Mouse (Mus musculus) kidney, postnatal 0 days (tissue): ENCODE measurements around the gene Tbc1d16. TPM values are rescaled to one million over a fixed set of nuclear protein-coding genes. Genes with fewer than 3 reads are reported as not detected.
A peak's percentile ranks its signal among the peaks of the same experiment; 100 is the strongest.

Source experiments
- ATAC-seq: fragments of 200-750 bp; cut with Nextera tagmentation; replicated peaks from 2 replicates; pipeline ENCODE4 v1.8.0; 2017; ENCODE audit warnings: low read depth, moderate number of reproducible peaks, moderate TSS enrichment, moderate library complexity; ENCODE audit not compliant: low FRiP score
- DNase-seq: peaks from one replicate; pipeline ENCODE4 v3.0.0-alpha.2; 2016; ENCODE audit warnings: low spot score
- H3K27ac ChIP-seq: fragments of 300-500 bp; sonication (generic); 2 replicates; pipeline ENCODE4 v1.5.1; 2014; ENCODE audit warnings: mild to moderate bottlenecking
- H3K27me3 ChIP-seq: fragments of 300-500 bp; sonication (generic); 2 replicates; pipeline ENCODE4 v1.6.1; 2014; ENCODE audit warnings: low read length, mixed read lengths; ENCODE audit not compliant: insufficient read depth
- H3K36me3 ChIP-seq: fragments of 300-500 bp; sonication (generic); 2 replicates; pipeline ENCODE4 v1.6.1; 2014; ENCODE audit warnings: low read length, mixed read lengths; ENCODE audit not compliant: insufficient read depth
- H3K4me1 ChIP-seq: fragments of 300-500 bp; sonication (generic); replicated peaks from 2 replicates; pipeline ENCODE4 v1.6.1; 2014; ENCODE audit warnings: antibody characterized with exemption, low read length, mixed read lengths; ENCODE audit not compliant: insufficient read depth
- H3K4me2 ChIP-seq: fragments of 300-500 bp; sonication (generic); 2 replicates; pipeline ENCODE4 v1.6.1; 2014; ENCODE audit warnings: mild to moderate bottlenecking, low read length, moderate library complexity, mixed read lengths
- H3K4me3 ChIP-seq: fragments of 300-500 bp; sonication (generic); replicated peaks from 2 replicates; pipeline ENCODE4 v1.5.1; 2014; ENCODE audit warnings: low read depth, low read length
- H3K9ac ChIP-seq: fragments of 300-500 bp; sonication (generic); 2 replicates; pipeline ENCODE4 v1.6.1; 2014; ENCODE audit warnings: low read depth, low read length
- H3K9me3 ChIP-seq: fragments of 300-500 bp; sonication (generic); replicated peaks from 2 replicates; pipeline ENCODE4 v1.6.1; 2016; ENCODE audit warnings: low read length, inconsistent platforms, mixed read lengths
- CTCF ChIP-seq: IDR thresholded peaks from 2 replicates; pipeline ENCODE4 v1.5.1; 2016; ENCODE audit warnings: antibody characterized with exemption, low read depth, mild to moderate bottlenecking, moderate library complexity
- WGBS: fragments of 180-500 bp; shearing (Covaris S2); extraction: QIAGEN DNeasy Blood & Tissue Kit; methylation state at CpG from one replicate; pipeline ENCODE4 v1.1.7; 2014; 5-methylcytosine and 5-hydroxymethylcytosine counted together
- polyA plus RNA-seq: library from polyadenylated mRNA; unstranded; fragments of >200 nt; fragmentation: Nextera tagmentation; extraction: Ambion mirVana; gene quantifications from 2 replicates; pipeline ENCODE4 v1.2.1, GENCODE M21; 2015

Tbc1d16 gene
- polyA plus RNA-seq, 1 experiment from 2014 or later: 9.2 TPM

DNA sequence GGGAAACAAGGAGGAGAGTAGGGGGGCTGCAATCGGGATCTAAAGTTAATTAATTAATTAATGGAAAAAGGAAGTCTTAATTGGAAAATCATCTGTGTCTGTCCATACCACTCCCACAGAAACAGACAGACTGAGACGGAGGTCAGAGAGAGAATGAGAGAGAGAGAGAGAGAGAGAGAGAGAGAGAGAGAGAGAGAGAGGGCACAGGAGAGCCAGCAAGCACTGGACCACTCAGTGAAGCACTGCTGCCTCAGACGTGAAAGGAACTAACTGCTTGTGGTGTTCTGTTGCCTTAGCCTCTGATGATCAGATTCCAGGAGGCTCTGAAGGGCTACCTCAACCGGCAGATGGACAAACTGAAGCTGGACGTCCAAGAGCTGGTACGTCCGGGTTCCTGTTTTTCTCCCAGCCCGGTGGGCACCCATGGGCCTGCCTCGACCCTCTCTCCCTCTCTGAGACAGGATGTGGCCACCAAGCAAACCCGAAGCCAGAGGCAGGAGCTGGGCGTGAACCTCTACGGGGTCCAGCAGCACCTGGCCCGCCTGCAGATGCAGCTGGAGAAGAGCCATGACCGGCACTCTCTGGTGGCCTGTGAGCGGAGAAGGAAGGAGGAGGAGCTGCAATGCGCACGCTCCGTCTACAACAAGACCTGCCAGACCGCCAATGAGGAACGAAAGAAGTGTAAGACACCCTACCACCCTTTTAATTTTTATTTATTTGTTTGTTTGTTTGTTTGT, 9.4 kb upstream of the Tbc1d16 start:
- Histone ChIP-seq H3K27ac (no peak overlapping the region), H3K4me1 (0 out of 2 replicates have a peak, but pooled peaks cover 9% of the 10 kb centered on the region), H3K9ac (no peak overlapping the region), H3K9me3 (no peaks in the 10 kb centered on the region), H3K4me3 (0 out of 2 replicates have a peak overlapping the region, but pooled peaks have one; percentile 16), H3K27me3 (no peaks in the 10 kb centered on the region), H3K36me3 (no peaks in the 10 kb centered on the region), H3K4me2 (peak overlapping the region; percentile 54)
- 26% methylated on average over 20 of the region's 20 CpGs for WGBS
- TF ChIP-seq CTCF: no peak
- ATAC-seq (0 out of 2 replicates have a peak, but pooled peaks have one; percentile 27), DNase-seq (peak; percentile 53)

- Histone ChIP-seq H3K4me1 (0 out of 2 replicates have a peak, but pooled peaks cover 9% of the 10 kb centered on the region), H3K27ac (no peak overlapping the region), H3K9ac (no peak overlapping the region), H3K9me3 (no peaks in the 10 kb centered on the region), H3K27me3 (no peaks in the 10 kb centered on the region), H3K4me3 (no peak overlapping the region), H3K4me2 (no peak overlapping the region), H3K36me3 (no peaks in the 10 kb centered on the region)
- TF ChIP-seq CTCF: no peak
- WGBS: 55% methylated on average over 3 of the region's 3 CpGs
- DNase-seq: no peak
- ATAC-seq: no peak
Measured at GRCm38 (mm10) chr11:119237007-119237406, 8.7 kb upstream of the Tbc1d16 start.

DNA sequence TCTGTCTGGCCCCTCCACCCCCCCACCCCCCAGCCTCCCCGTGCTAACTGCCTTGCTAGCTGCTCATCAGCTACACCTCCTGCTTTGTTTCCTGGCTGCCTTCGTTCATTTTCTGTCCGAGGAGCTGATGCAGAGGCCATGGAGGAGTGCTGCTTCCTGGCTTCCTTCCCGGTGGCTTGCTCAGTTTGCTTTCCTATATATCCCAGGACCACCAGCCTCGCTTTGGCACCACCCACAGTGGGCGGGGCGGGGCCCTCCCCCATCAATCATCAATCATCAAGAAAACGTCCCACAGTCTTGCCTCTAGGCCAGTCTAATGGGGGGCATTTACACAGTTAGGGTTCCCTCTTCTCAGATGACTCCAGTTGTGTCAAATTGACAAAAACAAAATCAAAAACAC, 8.1 kb upstream of the Tbc1d16 start:
- Histone ChIP-seq H3K27me3 (no peaks in the 10 kb centered on the region), H3K9me3 (no peaks in the 10 kb centered on the region), H3K27ac (no peak overlapping the region), H3K9ac (no peak overlapping the region), H3K4me2 (no peak overlapping the region), H3K36me3 (no peaks in the 10 kb centered on the region), H3K4me3 (no peak overlapping the region), H3K4me1 (0 out of 2 replicates have a peak, but pooled peaks cover 9% of the 10 kb centered on the region)
- ATAC-seq: no peak
- WGBS: 30% methylated on average over 8 of the region's 8 CpGs
- DNase-seq: no peak
- no peak for TF ChIP-seq CTCF

DNA sequence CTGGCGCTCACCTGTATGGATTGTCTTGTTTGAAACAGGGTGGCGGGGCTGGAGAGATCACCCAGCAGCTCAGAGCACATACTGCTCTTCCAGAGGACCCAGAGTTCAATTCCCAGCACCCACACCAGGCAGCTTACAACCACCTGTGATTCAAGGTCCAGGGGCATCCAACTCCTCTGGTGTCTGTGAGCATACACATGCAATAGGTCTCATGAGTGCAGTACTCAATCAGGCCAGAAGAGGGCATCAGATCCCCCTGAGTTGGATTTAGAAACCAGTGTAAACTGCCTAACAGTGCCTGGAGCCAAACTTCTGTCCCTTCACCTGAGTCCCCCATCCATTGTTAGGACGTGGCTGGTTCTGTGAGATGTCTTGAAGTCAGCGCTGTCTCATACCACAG, 7.3 kb upstream of the Tbc1d16 start:
- 82% methylated on average over 4 of the region's 4 CpGs for WGBS
- H3K9me3 ChIP-seq: no peaks in the 10 kb centered on the region
- no peak overlapping the region for H3K9ac ChIP-seq
- H3K27ac ChIP-seq: no peak overlapping the region
- H3K36me3 ChIP-seq: no peaks in the 10 kb centered on the region
- ATAC-seq: no peak
- no peak overlapping the region for H3K4me3 ChIP-seq
- no peaks in the 10 kb centered on the region for H3K27me3 ChIP-seq
- H3K4me2 ChIP-seq: no peak overlapping the region
- H3K4me1 ChIP-seq: 0 out of 2 replicates have a peak, but pooled peaks cover 9% of the 10 kb centered on the region
- DNase-seq: peak; percentile 64
- peak; percentile 83 for TF ChIP-seq CTCF

DNA sequence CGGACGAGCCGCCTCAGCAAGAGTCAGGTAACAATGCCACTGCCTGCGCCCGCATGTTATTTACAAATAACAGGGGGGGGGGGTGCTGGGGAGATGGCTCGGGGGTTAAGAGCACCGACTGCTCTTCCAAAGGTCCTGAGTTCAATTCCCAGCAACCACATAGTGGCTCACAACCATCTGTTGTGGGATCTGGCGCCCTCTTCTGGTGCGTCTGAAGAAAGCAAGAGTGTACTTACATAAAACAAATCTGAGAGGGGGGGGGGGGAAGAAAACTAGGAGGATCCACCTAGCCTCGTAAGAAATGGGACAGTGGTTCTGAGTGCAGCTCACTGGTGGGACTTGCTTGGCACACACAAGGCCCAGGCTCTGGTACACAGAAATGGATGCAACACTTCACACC, 6.5 kb upstream of the Tbc1d16 start:
- no peak overlapping the region for H3K9ac ChIP-seq
- H3K4me1 ChIP-seq: 0 out of 2 replicates have a peak, but pooled peaks cover 9% of the 10 kb centered on the region
- 97% methylated on average over 10 of the region's 10 CpGs for WGBS
- no peaks in the 10 kb centered on the region for H3K9me3 ChIP-seq
- no peak overlapping the region for H3K4me3 ChIP-seq
- no peak for DNase-seq
- no peak overlapping the region for H3K4me2 ChIP-seq
- TF ChIP-seq CTCF: peak; percentile 24; the same call in 1 of the 2 replicates
- H3K27me3 ChIP-seq: no peaks in the 10 kb centered on the region
- H3K27ac ChIP-seq: no peak overlapping the region
- no peak for ATAC-seq
- H3K36me3 ChIP-seq: no peaks in the 10 kb centered on the region

GRCm38 (mm10) chr11:119228846-119229626, 737 bp upstream of the Tbc1d16 start:
- peak overlapping the region; percentile 78; the same call in 1 of the 2 replicates for H3K9ac ChIP-seq
- H3K4me2 ChIP-seq: peak overlapping the region; percentile 98
- H3K27ac ChIP-seq: peak overlapping the region; percentile 31; the same call in 1 of the 2 replicates
- under 1% methylated on average over 34 of the region's 34 CpGs for WGBS
- H3K4me3 ChIP-seq: peak overlapping the region; percentile 80
- H3K9me3 ChIP-seq: no peaks in the 10 kb centered on the region
- H3K27me3 ChIP-seq: no peaks in the 10 kb centered on the region
- H3K36me3 ChIP-seq: no peaks in the 10 kb centered on the region
- DNase-seq (peak; percentile 90), ATAC-seq (peak; percentile 77)
- no peak for TF ChIP-seq CTCF
- H3K4me1 ChIP-seq: peaks cover 14% of the 10 kb centered on the region; the same call in 1 of the 2 replicates
